Mouse (Mus musculus) mesoderm, embryonic 11.5 days (tissue): ENCODE measurements at regions not wholly inside any gene's neighbourhood (a gene's known extent, or its start where the extent isn't known, plus 50 kb on each side); places are given as distances from the start of the nearest gene placed in this dataset.

ENCODE experiments used
- DNase-seq: peaks from one replicate; pipeline ENCODE4 v3.0.0-alpha.2; 2012; ENCODE audit warnings: low read depth, low spot score

- no peak for DNase-seq
Observed at GRCm38 (mm10) chr2:83224018-83224417, 280.6 kb downstream of the Fsip2 start.

- DNase-seq, result no peak
Observed at GRCm38 (mm10) chr2:83226198-83226597, 282.8 kb downstream of the Fsip2 start.

GRCm38 (mm10) chr2:83251173-83252101 lies 308.0 kb downstream of the Fsip2 start:
- peak; percentile 4 for DNase-seq

- no peak for DNase-seq
Observed at GRCm38 (mm10) chr2:83256811-83257321, 313.4 kb downstream of the Fsip2 start.

- no peak for DNase-seq
Observed at GRCm38 (mm10) chr2:83258613-83259012, 315.2 kb downstream of the Fsip2 start.

- no peak for DNase-seq
Observed at GRCm38 (mm10) chr2:83303515-83303914, 340.7 kb upstream of the Zc3h15 start.

GRCm38 (mm10) chr2:83332056-83332769 lies 312.0 kb upstream of the Zc3h15 start:
- peak; percentile 6 for DNase-seq

GRCm38 (mm10) chr2:83332770-83333157 lies 311.5 kb upstream of the Zc3h15 start:
- peak; percentile 41 for DNase-seq

GRCm38 (mm10) chr2:83337364-83337763 lies 306.9 kb upstream of the Zc3h15 start:
- DNase-seq, result peak; percentile 38

- no peak for DNase-seq
Observed at GRCm38 (mm10) chr2:83340168-83340567, 304.1 kb upstream of the Zc3h15 start.
